Mouse (Mus musculus) heart, embryonic 12.5 days (tissue): Measurements from ENCODE around the gene Zswim1. TPM values are rescaled to one million over a fixed set of nuclear protein-coding genes. Genes with fewer than 3 reads are reported as not detected.
"Not testable (repeated sequence)": the region's sequence is repeated elsewhere in the genome, so short reads cannot be mapped to it uniquely, and the experiment has no call there.

Experiments
- ATAC-seq: fragments of 200-750 bp; cut with Nextera tagmentation; 2 replicates; pipeline ENCODE4 v1.8.0; 2017; ENCODE audit warnings: moderate TSS enrichment, moderate library complexity; ENCODE audit not compliant: insufficient number of reproducible peaks, low FRiP score
- H3K27ac ChIP-seq: fragments of 300-500 bp; sonication (generic); 2 replicates; pipeline ENCODE4 v1.5.1; 2016; ENCODE audit warnings: mild to moderate bottlenecking, moderate library complexity; ENCODE audit not compliant: poor library complexity, severe bottlenecking
- H3K27me3 ChIP-seq: fragments of 300-500 bp; sonication (generic); replicated peaks from 2 replicates; pipeline ENCODE4 v1.6.1; 2016; ENCODE audit warnings: mild to moderate bottlenecking, moderate library complexity
- H3K36me3 ChIP-seq: fragments of 300-500 bp; sonication (generic); 2 replicates; pipeline ENCODE4 v1.6.1; 2016; ENCODE audit warnings: mild to moderate bottlenecking, moderate library complexity
- H3K4me1 ChIP-seq: fragments of 300-500 bp; sonication (generic); replicated peaks from 2 replicates; pipeline ENCODE4 v1.6.1; 2016; ENCODE audit warnings: mild to moderate bottlenecking
- H3K4me2 ChIP-seq: fragments of 300-500 bp; sonication (generic); 2 replicates; pipeline ENCODE4 v1.6.1; 2016; ENCODE audit warnings: mild to moderate bottlenecking, moderate library complexity
- H3K4me3 ChIP-seq: fragments of 300-500 bp; sonication (generic); 2 replicates; pipeline ENCODE4 v1.5.1; 2016; ENCODE audit warnings: mild to moderate bottlenecking
- H3K9ac ChIP-seq: fragments of 300-500 bp; sonication (generic); 2 replicates; pipeline ENCODE4 v1.6.1; 2016; ENCODE audit warnings: mild to moderate bottlenecking, moderate library complexity
- H3K9me3 ChIP-seq: fragments of 300-500 bp; sonication (generic); replicated peaks from 2 replicates; pipeline ENCODE4 v1.6.1; 2016; ENCODE audit warnings: mild to moderate bottlenecking, moderate library complexity
- WGBS: fragments of 180-500 bp; shearing (Covaris S2); methylation state at CpG from one replicate; pipeline ENCODE4 v1.1.7; 2016; 5-methylcytosine and 5-hydroxymethylcytosine counted together
- polyA plus RNA-seq: library from polyadenylated mRNA; unstranded; fragments of >200 nt; fragmentation: Nextera tagmentation; extraction: Ambion mirVana; gene quantifications from 2 replicates; pipeline ENCODE4 v1.2.1, GENCODE M21; 2016

Gene Zswim1
- polyA plus RNA-seq, 1 experiment from 2014 or later = 9.8 TPM

GRCm38 (mm10) chr2:164856309-164857100 lies 34.0 kb downstream of the Zswim1 start:
- peaks cover 71% of the 10 kb centered on the region for H3K27me3 ChIP-seq
- peaks cover 27% of the 10 kb centered on the region for H3K4me1 ChIP-seq
- peak overlapping the region; percentile 68 for H3K9ac ChIP-seq

GRCm38 (mm10) chr2:164857101-164857821 lies 34.8 kb downstream of the Zswim1 start, which contains the start of gene Pltp:
Gene Pltp, minus strand, starts transcription at chr2:164857711.
- Histone ChIP-seq H3K36me3 (no peaks in the 10 kb centered on the region), H3K9me3 (no peaks in the 10 kb centered on the region), H3K4me3 (peak within 1 kb of the TSS; percentile 57), H3K4me2 (peak within 1 kb of the TSS; percentile 98), H3K27ac (no peak within 1 kb of the TSS), H3K4me1 (peaks cover 35% of the 10 kb centered on the region), H3K27me3 (peaks cover 68% of the 10 kb centered on the region), H3K9ac (peak within 1 kb of the TSS; percentile 68)
- under 1% methylated on average over 47 of the region's 47 CpGs for WGBS
- ATAC-seq = peak; percentile 58; the same call in 1 of the 2 replicates

More at GRCm38 (mm10) chr2:164856309-164857100, 34.0 kb downstream of the Zswim1 start:
- Histone ChIP-seq H3K4me2 (peak overlapping the region; percentile 98), H3K27ac (no peak overlapping the region), H3K36me3 (no peaks in the 10 kb centered on the region), H3K9me3 (no peaks in the 10 kb centered on the region), H3K4me3 (peak overlapping the region; percentile 57)
- ATAC-seq = peak; percentile 27; the same call in 1 of the 2 replicates
- WGBS = 1% methylated on average over 42 of the region's 42 CpGs

DNA sequence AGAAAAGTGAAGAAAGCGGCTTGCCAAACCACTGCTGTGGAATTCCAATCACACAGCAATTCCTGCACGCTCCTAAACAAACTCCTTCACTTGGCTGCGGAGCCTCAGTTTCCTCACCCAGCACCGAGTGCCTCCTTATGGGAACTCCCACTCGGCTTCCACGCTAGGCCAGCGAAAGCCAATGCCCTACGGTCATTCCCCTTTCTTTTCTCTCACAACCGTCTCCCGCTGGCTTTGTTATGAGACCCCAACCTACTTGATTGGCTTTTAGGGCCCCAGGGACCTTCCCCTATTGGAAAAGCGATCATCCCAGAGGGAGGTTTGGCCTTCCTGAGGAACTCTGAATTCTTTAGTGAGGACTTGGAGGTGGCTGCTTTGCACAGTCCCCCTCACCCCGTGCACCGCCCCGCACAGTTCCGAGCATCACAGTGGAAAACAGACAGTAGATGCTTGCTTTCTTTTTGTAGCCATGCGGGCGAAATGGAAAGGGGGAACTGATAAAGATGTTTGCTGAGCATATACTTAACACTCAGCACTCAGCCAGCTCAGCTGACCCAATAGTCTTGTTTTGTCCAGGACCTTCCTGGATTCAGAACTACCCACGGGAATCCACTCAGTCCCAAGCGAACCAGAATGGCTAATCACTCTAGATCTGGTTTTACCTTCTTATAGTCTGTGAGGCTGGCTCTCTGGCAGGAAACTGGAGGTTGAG lies 35.5 kb downstream of the Zswim1 start:
- H3K9ac ChIP-seq = peak overlapping the region; percentile 68
- WGBS = 5% methylated on average over 19 of the region's 19 CpGs

DNA sequence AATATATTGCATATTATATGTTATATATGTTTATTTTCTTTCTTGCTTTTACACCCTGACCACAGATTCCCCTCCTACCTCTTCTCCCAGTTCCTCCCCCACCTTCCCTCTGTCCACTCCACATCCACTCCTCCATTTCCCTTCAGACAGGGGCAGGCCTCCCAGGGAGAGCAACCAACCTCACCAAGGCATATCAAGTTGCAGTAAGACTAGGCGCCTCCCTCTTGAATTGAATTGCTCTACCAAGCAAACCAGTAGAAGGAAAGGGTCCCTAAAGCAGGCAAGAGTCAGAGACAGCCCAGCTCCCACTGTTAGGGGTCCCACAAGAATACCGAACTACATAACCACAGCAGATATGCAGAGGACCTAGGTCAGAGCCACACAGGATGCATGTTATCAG lies 36.7 kb downstream of the Zswim1 start:
- Histone ChIP-seq H3K4me2 (no peak overlapping the region), H3K9me3 (no peaks in the 10 kb centered on the region), H3K4me1 (peaks cover 42% of the 10 kb centered on the region), H3K27me3 (peaks cover 56% of the 10 kb centered on the region), H3K27ac (no peak overlapping the region), H3K36me3 (no peaks in the 10 kb centered on the region), H3K4me3 (no peak overlapping the region), H3K9ac (no peak overlapping the region)
- WGBS = 37% methylated on average over 2 of the region's 2 CpGs
- no peak for ATAC-seq

More for the DNA sequence above, 35.5 kb downstream of the Zswim1 start:
- Histone ChIP-seq H3K27ac (no peak overlapping the region), H3K27me3 (peaks cover 60% of the 10 kb centered on the region), H3K9me3 (no peaks in the 10 kb centered on the region), H3K4me1 (peaks cover 40% of the 10 kb centered on the region), H3K4me3 (peak overlapping the region; percentile 57), H3K4me2 (peak overlapping the region; percentile 98), H3K36me3 (no peaks in the 10 kb centered on the region)
- ATAC-seq = no peak

- H3K27me3 ChIP-seq = peaks cover 49% of the 10 kb centered on the region
- no peaks in the 10 kb centered on the region for H3K36me3 ChIP-seq
- H3K4me2 ChIP-seq = no peak overlapping the region
- H3K4me1 ChIP-seq = peaks cover 47% of the 10 kb centered on the region
- H3K27ac ChIP-seq = no peak overlapping the region
- no peak for ATAC-seq
- H3K9me3 ChIP-seq = no peaks in the 10 kb centered on the region
- no peak overlapping the region for H3K4me3 ChIP-seq
- 56% methylated on average over 9 of the region's 9 CpGs for WGBS
- no peak overlapping the region for H3K9ac ChIP-seq
Measured at GRCm38 (mm10) chr2:164859640-164860432, 37.4 kb downstream of the Zswim1 start.

- WGBS = 70% methylated on average over 4 of the region's 4 CpGs
- ATAC-seq = no peak
- no peaks in the 10 kb centered on the region for H3K9me3 ChIP-seq
Measured at GRCm38 (mm10) chr2:164861094-164861493, 38.6 kb downstream of the Zswim1 start.

DNA sequence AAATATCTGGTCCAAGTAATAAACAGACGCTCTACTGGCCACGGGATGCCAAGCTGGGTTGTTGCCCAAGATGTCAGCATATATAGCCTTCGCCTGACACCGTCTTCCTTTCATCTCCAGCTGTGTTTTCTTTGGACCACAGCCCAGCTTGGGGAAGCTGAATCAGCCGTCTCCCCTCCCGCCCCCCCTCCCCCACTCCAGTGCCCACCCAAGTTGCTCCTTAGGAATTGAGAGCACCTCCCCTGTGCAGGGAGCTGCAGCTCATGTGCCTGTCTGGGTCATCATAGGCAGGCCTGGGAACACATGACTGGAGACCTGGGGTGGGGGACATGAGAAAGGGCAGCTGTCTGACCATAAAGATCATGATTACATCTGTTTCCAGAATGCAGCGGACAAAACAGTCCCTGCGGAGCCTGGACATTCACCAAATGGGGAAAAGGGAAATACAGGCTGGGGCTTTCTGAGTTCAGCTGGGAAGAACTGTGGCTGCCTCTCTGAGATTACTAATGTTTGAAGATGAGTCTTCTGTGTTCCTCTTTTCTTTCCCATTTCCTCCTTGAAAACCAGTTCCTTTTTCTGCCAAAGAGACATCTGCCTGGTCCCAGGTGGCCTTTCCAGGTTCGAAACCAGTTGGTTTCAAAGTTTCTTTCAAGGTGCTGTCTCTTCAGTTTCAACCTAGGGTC lies 39.8 kb downstream of the Zswim1 start:
- H3K27ac ChIP-seq = no peak overlapping the region
- 41% methylated on average over 9 of the region's 9 CpGs for WGBS
- no peaks in the 10 kb centered on the region for H3K36me3 ChIP-seq
- peaks cover 47% of the 10 kb centered on the region for H3K4me1 ChIP-seq
- peaks cover 25% of the 10 kb centered on the region for H3K27me3 ChIP-seq
- H3K9ac ChIP-seq = no peak overlapping the region
- peak; percentile 58 for ATAC-seq
- H3K4me2 ChIP-seq = no peak overlapping the region
- H3K9me3 ChIP-seq = no peaks in the 10 kb centered on the region; the same call in 1 of the 2 replicates
- H3K4me3 ChIP-seq = no peak overlapping the region

More at GRCm38 (mm10) chr2:164861094-164861493, 38.6 kb downstream of the Zswim1 start:
- Histone ChIP-seq H3K4me1 (peaks cover 48% of the 10 kb centered on the region), H3K9ac (no peak overlapping the region), H3K27me3 (peaks cover 38% of the 10 kb centered on the region), H3K27ac (no peak overlapping the region), H3K4me3 (no peak overlapping the region), H3K36me3 (no peaks in the 10 kb centered on the region), H3K4me2 (no peak overlapping the region)

DNA sequence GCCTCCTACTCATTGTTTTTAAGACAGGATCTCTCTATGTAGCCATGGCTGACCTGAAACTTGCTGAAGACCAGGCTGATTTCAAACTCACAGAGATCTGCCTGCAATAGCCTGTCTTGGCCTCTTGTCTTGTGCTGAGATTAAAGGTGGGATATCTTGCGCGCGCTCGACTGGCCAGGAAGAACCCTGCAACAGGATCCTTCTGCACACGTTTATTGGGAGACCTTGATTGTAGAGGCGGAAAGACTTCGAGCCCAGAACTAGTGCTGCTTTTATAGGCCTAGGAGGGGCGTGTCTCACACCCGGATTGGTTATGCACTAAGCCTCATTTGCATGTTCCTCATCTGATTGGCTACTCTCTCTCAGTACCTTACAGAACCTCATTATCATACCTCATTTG lies 40.9 kb downstream of the Zswim1 start:
- Histone ChIP-seq H3K27me3 (peaks cover 14% of the 10 kb centered on the region), H3K4me1 (peaks cover 44% of the 10 kb centered on the region)
- H3K36me3 ChIP-seq, H3K4me2 ChIP-seq, H3K27ac ChIP-seq, H3K9ac ChIP-seq, ATAC-seq, H3K4me3 ChIP-seq, H3K9me3 ChIP-seq: not testable (repeated sequence)
- WGBS = 87% methylated on average over 9 of the region's 9 CpGs

GRCm38 (mm10) chr2:164864593-164864992 lies 42.1 kb downstream of the Zswim1 start:
- Histone ChIP-seq H3K4me1 (peaks cover 38% of the 10 kb centered on the region), H3K4me2 (no peak overlapping the region), H3K4me3 (no peak overlapping the region), H3K27me3 (peaks cover 5% of the 10 kb centered on the region; the same call in 1 of the 2 replicates), H3K9ac (no peak overlapping the region), H3K36me3 (no peaks in the 10 kb centered on the region), H3K27ac (no peak overlapping the region), H3K9me3 (peaks cover 8% of the 10 kb centered on the region)
- ATAC-seq = no peak
- 49% methylated on average over 4 of the region's 4 CpGs for WGBS
